Mouse (Mus musculus) cerebellum, postnatal 25 days (tissue): ENCODE data around the gene Lyst.
"Not testable (repeated sequence)": the region's sequence is repeated elsewhere in the genome, so short reads cannot be mapped to it uniquely, and the experiment has no call there.

Experiments used
- DNase-seq, 2 experiments: peaks; one replicate each; pipeline ENCODE4 v3.0.0; 2021; ENCODE audit warnings: mixed read lengths in 2 of 2

Lyst gene

DNA sequence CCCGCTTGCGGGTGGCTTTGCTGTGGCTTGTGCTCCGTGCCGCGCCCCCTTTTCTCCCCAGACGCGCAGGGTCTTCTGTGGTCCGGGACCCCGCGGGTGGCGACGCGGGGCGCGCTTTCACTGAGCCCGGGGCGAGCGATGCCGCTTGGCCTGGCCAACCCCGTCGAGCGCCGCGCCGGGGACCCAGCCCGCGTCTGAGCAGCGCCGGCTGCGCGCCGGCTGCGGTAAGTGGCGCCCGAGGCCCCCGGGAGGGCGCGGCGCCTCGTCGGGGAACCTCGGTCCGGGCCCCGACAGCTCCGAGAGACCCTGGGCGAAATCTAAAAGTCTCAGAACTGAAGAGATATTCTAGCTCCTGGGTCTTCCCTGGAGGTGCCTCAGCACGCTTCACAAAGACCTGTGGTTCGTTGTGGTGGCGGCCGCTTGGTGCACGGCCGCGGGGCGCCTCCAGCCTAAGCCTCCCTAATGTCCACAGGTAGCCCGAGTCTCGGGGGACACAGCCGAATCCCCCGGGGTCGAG, 194.3 kb downstream of the Lyst start:
- peak; percentile 10 to 16 for DNase-seq

DNA sequence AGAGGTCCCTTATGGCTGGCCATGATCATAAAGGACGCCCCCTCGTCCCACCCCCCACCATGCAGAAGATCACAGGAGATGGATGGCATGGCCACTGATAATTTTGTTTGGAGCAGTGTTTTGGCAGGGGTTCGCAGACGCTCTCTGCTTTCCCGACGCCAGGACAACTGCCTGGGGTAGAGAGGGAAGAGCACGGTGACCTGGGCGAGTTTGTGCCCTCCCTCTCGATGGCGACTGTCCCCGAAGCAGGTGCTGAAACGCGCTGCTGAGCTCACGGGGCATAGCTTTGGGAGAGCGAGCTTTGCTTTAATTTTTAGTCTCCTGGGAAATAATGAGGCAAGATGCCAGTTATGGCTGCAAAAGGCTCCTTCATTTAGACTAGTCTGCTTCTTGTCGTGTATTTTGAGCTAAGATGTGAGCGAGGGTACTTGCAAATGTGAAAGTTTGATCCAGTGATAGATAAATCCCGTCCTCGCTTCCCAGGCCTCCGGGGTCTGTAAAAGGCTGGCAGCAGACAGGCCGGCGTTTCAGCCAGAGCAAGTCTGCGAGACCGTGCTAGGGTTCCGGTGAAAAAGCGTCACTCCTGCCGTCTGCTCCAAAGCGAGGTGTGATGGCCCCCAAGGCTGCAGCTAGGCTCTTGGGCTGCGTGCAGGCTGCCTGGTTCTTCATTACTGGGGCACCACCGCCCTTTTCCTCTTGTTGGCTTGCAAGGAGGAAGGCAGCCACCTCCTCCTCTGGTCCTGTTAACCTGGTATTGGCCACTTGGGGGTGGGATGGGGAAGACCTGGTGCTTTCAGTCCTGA, 195.0 kb downstream of the Lyst start:
- DNase-seq = peak; percentile 18 to 23

DNA sequence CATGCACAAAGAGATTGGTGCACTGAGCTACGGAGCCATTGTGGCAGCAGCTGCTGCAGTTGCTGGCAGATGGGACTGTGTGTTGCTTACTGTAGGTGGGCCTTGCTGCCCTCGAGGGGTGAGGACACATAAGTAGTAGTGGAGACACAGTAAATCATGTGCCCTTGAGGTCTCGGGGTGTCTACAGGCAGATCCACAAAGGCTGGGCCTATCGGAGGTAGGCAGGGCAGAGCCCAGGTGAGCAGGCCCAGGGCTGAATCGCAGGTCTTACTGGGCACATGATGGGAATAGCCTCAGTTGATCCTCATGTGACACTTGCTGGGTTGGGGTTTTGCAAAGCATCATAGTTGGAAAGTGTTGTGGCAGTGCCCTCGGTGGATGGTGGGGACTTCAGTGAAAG, 196.8 kb downstream of the Lyst start:
- no peak for DNase-seq

DNA sequence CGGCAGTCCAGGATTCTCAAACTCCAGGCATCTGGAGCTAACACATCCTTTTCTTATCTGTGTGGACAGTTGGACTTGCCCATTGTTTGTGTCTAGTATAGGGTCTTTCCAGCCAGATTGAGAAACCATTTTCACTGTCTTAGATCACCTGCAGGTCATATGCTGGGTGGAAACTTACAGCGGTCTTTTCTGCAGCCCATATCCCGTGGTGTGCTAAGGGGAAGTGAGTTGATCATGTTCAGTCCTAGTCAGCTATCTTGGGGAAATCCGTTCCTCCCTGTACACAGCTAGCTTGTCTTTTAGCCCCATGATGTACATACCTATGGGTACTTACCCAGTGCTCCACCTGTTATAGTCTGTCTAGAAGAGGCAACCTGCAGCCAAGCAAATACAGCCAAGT, 197.9 kb downstream of the Lyst start:
- no peak for DNase-seq

DNA sequence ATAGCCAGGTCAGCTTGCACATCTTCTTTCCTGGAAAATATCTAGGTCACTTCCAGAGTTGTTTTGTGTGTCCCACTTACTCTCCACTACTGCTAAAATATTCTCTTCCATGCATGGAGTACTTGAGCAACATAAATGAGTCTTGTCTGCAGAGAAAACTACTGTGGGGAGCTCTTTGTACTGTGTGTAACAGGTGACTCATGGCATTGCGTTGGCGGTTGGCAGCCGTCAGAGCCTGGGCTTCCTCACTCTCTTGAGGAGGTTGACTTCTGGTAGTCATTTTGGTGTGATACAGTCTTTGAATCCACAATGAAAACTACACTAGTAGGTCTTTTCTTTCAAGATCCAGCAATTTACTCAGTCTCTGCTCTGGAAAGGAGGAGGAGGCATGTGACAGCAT, 201.8 kb downstream of the Lyst start:
- DNase-seq = no peak

DNA sequence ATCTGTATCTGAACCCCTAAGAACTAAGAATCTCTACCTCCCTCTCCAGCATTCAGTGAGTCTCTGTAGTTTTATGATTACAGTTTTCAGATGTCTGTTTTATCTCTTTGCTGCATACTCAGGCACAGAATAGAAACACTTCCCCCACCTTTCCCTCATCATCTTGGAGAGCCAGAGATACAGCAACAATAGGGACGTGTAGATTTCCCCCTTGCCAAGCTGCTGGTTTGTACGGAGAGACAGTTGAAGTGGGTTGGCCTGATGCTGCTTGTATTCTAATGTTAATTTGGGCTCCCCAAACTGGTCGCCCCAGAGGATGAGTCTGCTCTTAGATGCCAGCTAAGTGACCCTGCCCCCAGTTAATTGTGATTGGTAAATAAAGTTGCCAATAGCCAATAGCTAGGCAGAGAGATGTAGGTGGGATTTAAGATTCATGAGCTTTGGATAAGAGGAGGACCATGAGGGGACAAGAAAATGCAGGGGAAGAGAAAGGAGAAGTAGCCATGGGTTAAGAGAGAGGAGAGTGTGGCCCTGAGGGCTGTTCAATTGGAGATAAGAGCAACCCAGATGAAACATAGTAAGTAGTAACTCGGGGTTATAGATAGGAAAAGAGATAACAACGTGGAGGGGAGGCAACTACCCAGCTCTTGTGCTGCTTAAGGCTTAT, 205.1 kb downstream of the Lyst start:
- no peak for DNase-seq

DNA sequence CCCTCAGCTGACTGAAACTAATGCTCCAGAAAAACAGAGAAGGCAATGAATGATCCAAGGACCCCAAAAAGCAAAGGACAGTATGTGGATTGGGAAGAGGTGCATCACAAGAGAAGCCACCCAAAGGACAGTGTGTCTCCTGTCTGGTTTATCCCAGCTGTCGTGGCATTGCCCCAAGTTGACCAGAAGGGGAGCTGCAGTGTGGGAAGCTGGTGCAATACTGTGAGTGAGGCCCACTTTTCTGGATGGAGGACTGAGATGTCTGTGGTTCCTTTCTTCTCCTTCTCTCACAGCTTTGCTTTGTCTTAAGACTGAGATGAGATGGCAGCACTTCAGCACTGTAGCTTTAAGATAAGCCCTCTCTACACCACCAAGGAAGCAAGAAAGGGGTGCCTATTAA, 205.9 kb downstream of the Lyst start:
- DNase-seq = no peak

DNA sequence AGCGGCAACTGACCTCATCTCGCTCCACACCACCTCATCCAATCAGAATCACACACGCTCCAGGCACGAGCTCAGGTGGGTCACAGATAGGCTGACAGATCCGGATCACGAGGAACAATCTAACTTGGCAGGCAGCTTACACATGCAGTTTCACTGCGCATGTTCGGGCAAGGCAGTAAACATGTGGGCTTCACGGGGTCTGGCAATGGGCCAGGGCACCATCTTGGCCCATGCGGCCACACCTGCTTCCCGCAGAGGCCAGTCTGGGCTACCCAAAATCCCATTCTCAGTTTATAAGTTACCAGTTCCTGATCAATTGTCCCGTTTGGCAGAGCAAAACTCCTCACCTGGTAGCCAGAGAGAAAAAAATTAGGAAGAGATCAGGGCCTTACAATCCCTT, 207.6 kb downstream of the Lyst start:
- DNase-seq = not testable (repeated sequence)

DNA sequence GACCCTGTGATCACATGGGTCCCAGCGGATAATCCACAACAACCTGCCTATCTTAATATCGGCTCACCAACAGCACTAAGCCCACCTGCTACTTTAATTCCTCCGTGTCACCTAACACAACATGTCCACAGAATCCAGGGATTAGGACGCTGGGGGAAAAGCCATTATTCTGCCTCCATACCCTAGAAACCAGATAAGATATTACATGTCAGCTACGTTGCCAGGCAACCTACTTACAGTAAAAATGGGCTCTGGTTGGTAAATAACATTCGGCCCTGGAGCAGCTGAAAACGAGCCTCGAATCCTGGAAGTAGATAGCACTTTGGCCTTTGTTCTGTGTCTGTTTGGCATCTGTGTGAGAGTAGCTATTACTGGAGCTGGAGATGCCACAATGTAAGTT, 208.6 kb downstream of the Lyst start:
- no peak for DNase-seq

DNA sequence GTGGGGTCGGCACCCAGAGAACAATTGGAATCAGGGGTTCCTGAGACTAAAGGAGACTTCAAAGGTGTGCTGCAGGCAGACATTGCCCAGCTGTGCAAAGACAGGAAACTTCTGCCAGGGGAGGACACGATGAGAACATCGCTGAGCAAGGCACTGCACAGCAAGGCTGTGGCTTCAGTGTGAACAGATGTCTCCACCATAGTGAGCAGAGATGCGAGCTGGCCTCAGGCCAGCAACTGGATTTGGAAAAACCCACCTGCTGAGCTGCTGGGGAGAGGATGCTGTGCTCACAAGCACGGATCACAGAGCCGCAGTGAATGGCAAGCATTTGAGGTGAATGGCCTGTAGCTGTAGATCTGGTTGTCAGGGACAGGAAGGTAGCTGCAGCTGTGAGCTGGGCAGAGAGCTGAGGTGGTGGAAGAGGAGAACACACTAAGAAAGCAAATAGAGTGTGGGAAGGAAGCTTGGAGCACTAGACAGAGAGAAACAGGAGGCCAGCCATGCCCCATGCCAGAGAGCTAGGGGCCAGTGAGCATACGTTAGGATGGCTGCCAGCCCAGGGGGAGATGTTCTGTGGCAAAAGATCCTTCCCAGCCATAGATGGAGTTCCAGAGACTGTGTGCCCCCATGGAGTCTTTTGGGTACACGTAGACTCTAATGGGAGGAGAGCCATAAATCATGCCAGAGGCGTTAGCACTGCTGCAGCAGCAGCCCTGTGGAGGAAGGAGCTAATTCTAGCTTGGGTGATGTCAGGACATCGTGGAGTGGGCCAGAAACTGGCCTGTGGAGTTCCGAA, 218.3 kb downstream of the Lyst start:
- peak in 1 of 2 experiments; percentile 10 for DNase-seq

DNA sequence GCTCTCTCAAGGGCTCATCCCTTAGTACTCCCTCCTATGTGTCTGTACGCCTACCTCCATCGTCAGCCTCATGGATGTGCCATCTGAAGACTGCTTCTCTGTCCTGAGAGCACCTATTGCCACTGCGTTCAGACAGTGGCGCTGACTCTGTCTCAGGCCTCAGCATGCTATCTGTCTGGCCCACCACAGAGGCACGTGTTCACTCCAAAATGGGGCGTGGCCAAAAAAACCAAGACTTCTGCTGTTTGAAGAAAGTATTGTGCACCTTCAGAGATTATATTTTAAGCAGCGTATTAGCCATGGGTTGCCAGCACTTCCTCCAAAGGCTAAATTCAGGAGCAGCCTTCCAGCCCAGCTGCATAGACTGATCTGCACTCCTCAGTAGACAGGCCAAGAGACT, 220.7 kb downstream of the Lyst start:
- DNase-seq = no peak

DNA sequence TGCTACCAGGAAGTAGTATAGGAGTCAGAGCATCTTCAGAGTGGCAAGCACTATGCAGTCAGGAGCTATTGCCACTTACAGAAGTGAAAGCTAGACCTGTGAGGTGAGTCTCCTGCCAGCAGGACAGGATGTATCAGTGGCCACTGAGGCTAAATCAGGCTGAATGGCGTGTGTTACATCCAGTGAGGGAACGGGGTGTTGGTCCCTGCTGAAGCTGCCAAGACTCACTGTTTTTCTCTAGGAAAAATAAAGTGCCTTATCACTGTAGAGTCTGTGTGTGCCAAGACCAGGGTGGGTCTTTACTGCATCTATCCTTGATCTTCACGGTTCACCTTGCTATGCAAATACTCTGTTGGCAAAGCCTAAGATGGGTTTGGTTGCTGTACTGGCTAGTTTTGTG, 228.5 kb downstream of the Lyst start:
- DNase-seq = no peak

DNA sequence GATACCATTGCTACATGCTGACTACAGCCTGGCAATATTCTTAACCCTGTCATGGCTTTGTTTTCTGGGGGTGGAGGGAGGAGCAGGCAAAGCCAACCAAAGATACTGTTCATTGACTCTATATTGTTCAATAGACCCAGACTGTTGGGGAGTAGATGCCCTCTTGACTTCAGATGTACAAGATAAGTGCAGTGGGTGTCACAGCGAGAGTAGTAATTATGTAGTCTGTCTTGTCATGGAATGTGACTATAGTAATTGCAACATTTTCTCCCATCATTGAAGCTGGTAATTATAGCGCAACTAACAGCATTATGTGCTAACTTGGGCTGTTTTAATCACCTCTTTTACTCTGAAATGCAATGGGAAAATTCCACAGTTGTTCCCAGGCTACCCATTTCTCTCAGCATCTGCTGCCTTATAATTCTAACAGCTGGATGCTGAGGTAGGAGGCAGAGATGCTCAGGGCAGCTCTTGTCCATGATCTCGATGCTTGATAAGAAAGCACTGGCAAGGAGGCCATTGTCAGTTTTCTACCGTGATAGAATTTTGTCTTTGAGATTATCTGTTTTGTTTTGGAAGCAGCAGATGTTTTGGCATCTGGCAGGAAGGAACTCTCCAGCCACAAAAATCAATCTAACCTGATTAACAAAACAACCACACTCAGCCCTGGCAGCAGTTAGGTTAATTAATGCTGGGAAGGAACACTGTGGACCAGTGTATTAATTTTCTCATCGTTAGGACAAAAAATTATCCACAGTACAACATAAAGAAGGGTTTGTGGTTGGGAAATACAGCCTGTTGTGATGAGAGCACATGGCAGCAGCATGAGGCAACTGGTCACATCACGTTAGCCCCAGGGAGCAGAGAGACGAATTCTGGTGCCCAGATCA, 230.3 kb downstream of the Lyst start:
- no peak for DNase-seq

DNA sequence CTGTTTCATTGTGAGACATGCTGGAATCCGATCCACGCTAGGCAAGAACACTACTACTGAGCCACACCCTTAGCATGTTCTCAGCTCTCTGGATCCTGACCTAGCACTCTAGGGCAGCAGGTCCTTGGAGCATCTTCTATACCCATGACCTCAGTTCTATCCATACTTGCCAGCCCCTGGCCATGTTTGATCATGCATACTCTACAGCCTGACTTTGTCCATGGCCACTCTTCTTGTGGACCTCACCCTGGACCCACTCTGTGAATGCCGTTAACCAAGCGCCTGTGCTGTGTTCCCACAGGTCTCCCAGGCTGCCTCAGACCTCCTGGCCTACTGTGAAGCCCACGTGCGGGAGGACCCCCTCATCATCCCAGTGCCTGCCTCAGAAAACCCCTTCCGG, 234.7 kb downstream of the Lyst start:
- no peak for DNase-seq

DNA sequence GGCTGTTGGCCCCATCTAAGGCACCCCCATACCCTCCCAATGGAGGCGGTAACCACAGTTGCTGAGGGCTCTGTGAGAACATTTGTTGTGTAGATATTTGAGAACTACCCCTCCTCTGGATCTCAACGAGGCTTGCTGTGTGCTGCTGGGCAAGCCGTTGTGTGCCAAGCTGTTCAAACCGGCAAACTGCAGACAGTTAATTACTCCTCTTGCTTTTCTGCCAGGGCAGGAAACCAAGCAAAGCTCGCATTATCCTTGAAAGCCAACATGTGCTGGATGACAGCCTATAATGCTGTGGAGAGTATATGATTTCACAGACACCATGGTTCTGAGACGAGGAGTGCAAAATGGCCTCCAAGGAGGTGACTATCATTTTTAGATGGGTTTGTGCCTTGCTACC, 236.3 kb downstream of the Lyst start:
- no peak for DNase-seq

DNA sequence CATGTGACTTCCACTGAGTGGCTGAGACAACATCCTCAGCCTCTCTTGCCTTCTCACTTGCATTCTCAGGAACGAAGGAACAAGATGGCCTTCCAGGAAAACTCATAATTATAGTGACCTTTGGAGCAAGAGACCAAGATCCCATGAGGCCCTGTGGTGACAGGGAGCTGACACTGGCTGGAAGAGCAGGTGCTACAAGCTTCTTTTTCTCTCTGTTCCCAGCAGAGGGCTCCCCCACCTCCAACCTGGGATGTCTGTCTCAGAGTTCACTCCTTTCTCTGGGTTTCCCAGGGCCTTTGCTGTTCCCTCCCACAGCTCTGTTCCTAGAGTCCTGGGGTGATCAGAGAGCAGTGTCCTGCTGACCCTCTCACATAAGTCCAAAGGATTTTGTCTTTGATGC, 237.9 kb downstream of the Lyst start:
- no peak for DNase-seq
